Mouse (Mus musculus) liver, postnatal 0 days (tissue): Measurements from ENCODE around the gene Cpm.

Experiments
- CTCF ChIP-seq: sonication (generic); IDR thresholded peaks from 2 replicates; pipeline ENCODE4 v1.5.1; 2016; ENCODE audit warnings: antibody characterized with exemption, low read depth
- EP300 ChIP-seq: IDR thresholded peaks from 2 replicates; pipeline ENCODE4 v1.6.1; 2016; ENCODE audit warnings: antibody characterized with exemption, low read depth, mild to moderate bottlenecking

DNA sequence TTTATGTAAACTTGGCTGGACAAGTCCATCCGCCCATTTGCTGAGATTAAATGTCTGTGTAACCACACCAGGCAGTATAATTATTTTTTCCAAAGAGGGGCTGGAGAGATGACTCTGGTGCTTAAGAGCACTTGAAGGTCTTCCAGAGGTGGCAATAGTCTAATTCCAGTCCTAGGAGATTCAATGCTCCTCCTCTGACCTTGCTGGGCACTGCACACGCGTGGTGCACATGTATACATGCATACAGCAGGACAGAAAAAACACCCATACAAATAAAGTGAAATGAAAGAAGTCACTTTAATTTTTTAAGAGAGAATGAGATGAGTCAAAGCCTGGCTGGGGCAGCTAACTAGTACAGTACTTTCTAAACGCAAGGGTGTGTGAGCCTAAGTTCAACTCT, 70.6 kb downstream of the Cpm start:
- TF ChIP-seq CTCF (no peak), EP300 (no peak)
